Mouse (Mus musculus) stomach, adult 2 months (tissue): ENCODE data around the gene Gtf2ird1. TPM values are rescaled to one million over a fixed set of nuclear protein-coding genes. Genes with fewer than 3 reads are reported as not detected.

ENCODE experiments used
- polyA plus RNA-seq: library from polyadenylated mRNA; depleted of rRNA; stranded (reverse); fragments of >200 nt; gene quantifications from 2 replicates; pipeline ENCODE4 v1.2.3, GENCODE M21; 2012; rRNA removed

Gtf2ird1 gene
- polyA plus RNA-seq = 9.7 and 12.8 TPM in 2 replicates

GRCm38 (mm10) chr5:134456503-134456962 is at the start of gene Gtf2ird1:
Gene Gtf2ird1, minus strand, starts transcription at chr5:134456716.

GRCm38 (mm10) chr5:134314688-134315622 is 141.6 kb downstream of the Gtf2ird1 start, which contains the start of gene Gtf2i:
Gene Gtf2i, minus strand, starts transcription at chr5:134314760.

Other genes starting within 250 kb of the Gtf2ird1 start
- 3.7 and 9.8 TPM in 2 replicates for gene Ncf1, start 227.1 kb downstream of the Gtf2ird1 start, polyA plus RNA-seq
- 31.8 and 32.8 TPM in 2 replicates for gene Gtf2i, start 142.0 kb downstream of the Gtf2ird1 start, polyA plus RNA-seq
- gene Clip2, start 95.7 kb upstream of the Gtf2ird1 start, polyA plus RNA-seq = 10.6 and 12.9 TPM in 2 replicates
- 0.09 TPM in 1 of 2 replicates, not detected in the other for gene Syna, start 103.5 kb upstream of the Gtf2ird1 start, polyA plus RNA-seq
- gene Rfc2, start 124.7 kb upstream of the Gtf2ird1 start, polyA plus RNA-seq = 11.0 and 14.5 TPM in 2 replicates
- gene Lat2, start 158.3 kb upstream of the Gtf2ird1 start, polyA plus RNA-seq = 1.2 and 1.4 TPM in 2 replicates
- gene Eif4h, start 182.8 kb upstream of the Gtf2ird1 start, polyA plus RNA-seq = 94.6 and 97.7 TPM in 2 replicates
- gene Limk1, start 231.9 kb upstream of the Gtf2ird1 start, polyA plus RNA-seq = 4.8 TPM in 2 replicates